31 mouse cellular contexts compared by ENCODE assay signal in the genomic region with DNA sequence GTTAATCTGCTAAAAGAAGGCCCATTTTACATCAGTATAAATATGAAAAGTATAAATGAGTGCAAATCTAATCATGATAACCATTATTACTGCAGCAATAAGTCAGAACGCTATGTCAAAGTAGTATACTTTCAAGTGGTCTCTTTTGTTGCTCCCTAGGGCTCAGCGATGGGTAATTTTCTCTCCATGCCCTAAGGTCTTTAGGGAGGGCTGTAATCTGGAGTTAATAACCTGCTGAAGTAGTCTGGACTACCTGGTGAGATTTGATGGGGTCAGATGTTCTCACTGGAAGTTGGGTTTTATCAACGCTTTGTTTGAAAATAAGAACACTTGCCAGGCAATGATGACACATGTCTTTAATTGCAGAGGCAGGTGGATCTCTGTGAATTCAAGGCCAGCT.
"Had no signal": no experiment of that assay in that cellular context is flagged by ENCODE, and none has a peak within 500 bp of the region (broad histone marks: within the 10 kb centered on the region; RNA-seq: fewer than 3 reads in every experiment).

No protein-coding gene starts in this region.

- H3K27ac ChIP-seq: limb, embryonic 10.5 days; limb, embryonic 12.5 days; limb, embryonic 13.5 days; limb, embryonic 15.5 days; liver, embryonic 12.5 days; liver, embryonic 13.5 days; liver, embryonic 14.5 days; liver, embryonic 15.5 days; lung, embryonic 15.5 days; macrophage; midbrain, embryonic 10.5 days; midbrain, embryonic 12.5 days; midbrain, embryonic 13.5 days; midbrain, embryonic 15.5 days; neural tube, embryonic 12.5 days had no signal

- H3K27me3 ChIP-seq: limb, embryonic 12.5 days; limb, embryonic 13.5 days; limb, embryonic 15.5 days; liver, embryonic 13.5 days; liver, embryonic 15.5 days; lung, embryonic 15.5 days; megakaryocyte, embryonic 14.5 days; midbrain, embryonic 12.5 days; midbrain, embryonic 15.5 days; neural tube, embryonic 12.5 days had no signal

- H3K36me3 ChIP-seq: limb, embryonic 10.5 days; limb, embryonic 12.5 days; limb, embryonic 13.5 days; limb, embryonic 15.5 days; liver, embryonic 12.5 days; liver, embryonic 13.5 days; liver, embryonic 15.5 days; lung, embryonic 15.5 days; midbrain, embryonic 10.5 days; midbrain, embryonic 12.5 days; midbrain, embryonic 13.5 days; midbrain, embryonic 15.5 days; neural tube, embryonic 12.5 days had no signal

- H3K4me3 ChIP-seq: limb, embryonic 10.5 days; limb, embryonic 12.5 days; limb, embryonic 13.5 days; limb, embryonic 15.5 days; liver, embryonic 12.5 days; liver, embryonic 13.5 days; liver, embryonic 15.5 days; lung, embryonic 15.5 days; megakaryocyte, embryonic 14.5 days; midbrain, embryonic 10.5 days; midbrain, embryonic 12.5 days; midbrain, embryonic 13.5 days; midbrain, embryonic 15.5 days; myocyte; neural tube, embryonic 12.5 days had no signal

- H3K9ac ChIP-seq: limb, embryonic 12.5 days; limb, embryonic 13.5 days; limb, embryonic 15.5 days; liver, embryonic 12.5 days; liver, embryonic 13.5 days; liver, embryonic 14.5 days; liver, embryonic 15.5 days; liver, postnatal 0 days; lung, embryonic 14.5 days; lung, embryonic 15.5 days; midbrain, embryonic 12.5 days; midbrain, embryonic 13.5 days; midbrain, embryonic 15.5 days; neural tube, embryonic 12.5 days had no signal

- ATAC-seq: liver, embryonic 12.5 days; liver, postnatal 0 days; lung, postnatal 0 days; midbrain, embryonic 13.5 days; midbrain, embryonic 15.5 days; midbrain, embryonic 16.5 days had no signal

- DNase-seq: left cerebral cortex, postnatal 4 days; liver; liver, embryonic 13.5 days; liver, postnatal 0 days; lung, adult 18-20 months; lung, adult 2 months; lung, embryonic 14.5 days; lung, postnatal 10 days; lung, postnatal 14 days; lung, postnatal 36 days; lung, postnatal 4 days; midbrain, embryonic 14.5 days had no signal

- H3K4me2 ChIP-seq: limb, embryonic 12.5 days; limb, embryonic 13.5 days; limb, embryonic 15.5 days; liver, embryonic 11.5 days; liver, embryonic 12.5 days; liver, embryonic 13.5 days; liver, embryonic 15.5 days; lung, embryonic 14.5 days; lung, embryonic 15.5 days; midbrain, embryonic 12.5 days; midbrain, embryonic 13.5 days; midbrain, embryonic 15.5 days; neural tube, embryonic 12.5 days had no signal

- H3K9me3 ChIP-seq: limb, embryonic 10.5 days; limb, embryonic 12.5 days; limb, embryonic 13.5 days; limb, embryonic 15.5 days; liver, embryonic 12.5 days; liver, embryonic 13.5 days; liver, embryonic 15.5 days; lung, embryonic 15.5 days; midbrain, embryonic 10.5 days; midbrain, embryonic 12.5 days; midbrain, embryonic 13.5 days; midbrain, embryonic 15.5 days; neural tube, embryonic 12.5 days had no signal

- H3K4me1 ChIP-seq: liver, embryonic 12.5 days; liver, embryonic 15.5 days; megakaryocyte, embryonic 14.5 days; midbrain, embryonic 15.5 days had no signal
